Mouse (Mus musculus) right cerebral cortex, postnatal 36 days (tissue): ENCODE results near the gene Aagab.
A peak's percentile ranks its signal among the peaks of the same experiment; 100 is the strongest.

ENCODE experiments used
- DNase-seq, 2 experiments: peaks; one replicate each; pipeline ENCODE4 v3.0.0; 2022; ENCODE audit warnings: low spot score in 2 of 2, mixed read lengths in 1 of 2

Gene Aagab

GRCm38 (mm10) chr9:63672797-63673493 is 70.5 kb downstream of the Aagab start:
- DNase-seq, result no peak

DNA sequence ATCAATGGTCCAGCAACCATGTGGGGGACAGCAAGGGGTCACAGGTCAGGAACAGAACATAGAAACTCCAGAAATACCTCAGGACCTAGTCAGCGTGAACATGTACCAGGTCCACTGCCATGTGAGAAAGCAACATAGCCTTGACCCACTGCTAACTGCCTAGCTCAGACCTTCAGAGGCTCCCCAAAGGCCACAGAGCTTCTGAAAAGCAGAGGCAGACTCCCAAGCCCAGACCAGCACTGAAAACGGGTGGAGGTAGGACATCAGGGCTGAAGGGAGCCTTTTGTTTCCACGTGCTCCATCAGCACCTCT is 71.0 kb downstream of the Aagab start:
- DNase-seq, result no peak

DNA sequence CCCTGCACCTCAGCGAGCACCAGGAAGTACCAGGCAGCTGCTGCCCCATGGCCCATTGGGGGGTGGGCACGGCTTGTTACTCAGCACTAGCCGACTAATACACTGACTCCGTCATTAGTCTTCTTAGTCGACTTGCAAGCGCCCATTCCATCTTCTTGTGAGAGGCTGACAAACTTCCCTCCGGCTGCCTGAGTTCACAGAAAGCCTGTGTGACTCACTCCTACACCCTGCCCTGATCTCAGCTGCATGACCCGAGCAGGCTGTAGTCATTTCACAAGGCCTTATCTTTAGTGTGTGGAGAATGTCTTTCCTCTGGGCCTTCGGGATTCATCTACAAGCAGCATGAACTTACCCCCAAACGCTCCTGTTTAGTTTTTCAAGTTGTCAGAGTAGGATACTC is 72.2 kb downstream of the Aagab start:
- DNase-seq, result no peak

DNA sequence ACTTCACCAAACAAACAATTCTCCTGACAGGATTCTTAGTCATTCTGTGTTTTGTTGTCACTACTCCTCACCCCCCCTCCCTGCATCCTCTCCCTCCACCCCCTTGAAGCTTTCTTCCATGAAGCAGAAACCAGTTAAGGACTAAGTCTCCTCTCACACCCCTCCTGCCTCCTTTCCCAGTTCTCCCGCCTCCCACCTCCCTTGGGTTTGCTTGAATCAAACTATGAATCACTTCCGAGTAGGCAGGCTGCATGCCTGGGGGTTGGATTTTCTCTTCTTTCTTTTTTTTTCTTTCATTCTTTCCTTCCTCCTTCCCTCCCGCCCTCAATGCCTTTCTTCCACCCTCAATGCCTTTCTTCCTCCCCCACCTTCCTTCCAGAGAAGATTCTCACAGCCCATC is 75.2 kb downstream of the Aagab start:
- DNase-seq, result peak; percentile 51 to 59

- DNase-seq, result no peak
Measured at GRCm38 (mm10) chr9:63678076-63678475, 75.6 kb downstream of the Aagab start.

GRCm38 (mm10) chr9:63682301-63682700 is 79.8 kb downstream of the Aagab start:
- DNase-seq, result no peak

DNA sequence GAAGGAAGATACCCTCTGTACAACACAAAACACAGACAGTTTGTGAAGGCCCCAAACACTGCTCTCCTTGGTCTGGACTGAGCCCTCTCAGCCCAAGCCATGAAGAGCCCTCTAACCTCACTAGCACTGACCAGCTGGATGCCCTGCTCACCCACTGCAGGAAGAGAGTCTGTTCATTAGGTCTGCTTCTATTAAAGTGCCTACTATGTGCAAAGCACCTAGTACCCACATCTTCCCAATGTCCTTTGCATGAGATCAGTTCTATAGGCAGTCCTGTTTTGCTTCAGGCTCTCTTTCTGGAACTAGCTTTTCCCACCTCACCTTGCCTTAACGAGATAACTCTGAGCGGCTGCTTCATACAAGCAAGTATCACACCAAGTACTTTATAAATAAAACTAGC is 80.5 kb downstream of the Aagab start:
- DNase-seq, result no peak

- no peak for DNase-seq
Measured at GRCm38 (mm10) chr9:63684277-63684676, 81.8 kb downstream of the Aagab start.

GRCm38 (mm10) chr9:63685352-63685751 is 82.9 kb downstream of the Aagab start:
- DNase-seq, result no peak

DNA sequence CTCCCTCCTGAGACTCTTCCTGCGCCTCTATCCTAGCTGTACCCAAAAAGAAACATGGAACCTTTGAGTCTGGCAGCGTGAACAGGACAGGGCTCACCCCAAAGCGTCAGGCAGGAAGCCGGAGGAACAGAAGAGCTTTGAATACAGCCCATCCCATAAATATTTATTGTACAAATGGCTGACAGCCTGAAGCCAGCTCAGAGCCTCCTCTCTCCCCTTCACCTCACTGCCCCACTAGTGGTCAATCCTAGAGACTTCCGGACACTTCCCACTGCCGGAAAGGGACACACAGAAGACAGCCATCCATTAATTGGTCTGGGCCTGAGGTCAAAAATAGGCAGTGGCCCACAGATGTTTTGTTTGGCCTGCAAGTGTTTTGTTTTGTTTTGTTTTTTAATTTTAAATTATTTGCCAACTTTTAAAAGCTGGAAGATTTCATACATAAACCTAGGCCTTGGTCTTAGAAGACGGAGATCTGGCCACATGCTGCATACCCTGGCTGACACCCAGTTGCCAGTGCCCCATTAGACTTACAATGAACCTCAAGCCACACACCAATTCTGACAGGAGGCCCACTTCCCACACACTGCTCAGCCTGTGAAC is 85.1 kb downstream of the Aagab start:
- DNase-seq, result no peak

GRCm38 (mm10) chr9:63690511-63690910 is 88.1 kb downstream of the Aagab start:
- no peak for DNase-seq

GRCm38 (mm10) chr9:63691960-63692359 is 89.5 kb downstream of the Aagab start:
- DNase-seq, result no peak
